Mouse (Mus musculus) stomach, embryonic 15.5 days (tissue): ENCODE data around the gene Itpripl1. TPM values are rescaled to one million over a fixed set of nuclear protein-coding genes. Genes with fewer than 3 reads are reported as not detected.

Experiments used
- polyA plus RNA-seq: library from polyadenylated mRNA; unstranded; fragments of >200 nt; fragmentation: Nextera tagmentation; extraction: Ambion mirVana; gene quantifications from 2 replicates; pipeline ENCODE4 v1.2.1, GENCODE M21; 2015

The Itpripl1 gene
- polyA plus RNA-seq, 1 experiment from 2014 or later = 29.9 TPM

Other genes with a start within 250 kb of the Itpripl1 start
- 48.3 and 48.4 TPM in 2 replicates for gene Sppl2a, start 210.2 kb downstream of the Itpripl1 start, polyA plus RNA-seq
- 9.6 and 9.9 TPM in 2 replicates for gene Ap4e1, start 134.7 kb downstream of the Itpripl1 start, polyA plus RNA-seq
- gene Blvra, start 72.8 kb downstream of the Itpripl1 start, polyA plus RNA-seq = 52.6 and 53.9 TPM in 2 replicates
- gene Ncaph, start 9.5 kb downstream of the Itpripl1 start, polyA plus RNA-seq = 73.9 and 78.8 TPM in 2 replicates
- 1.9 and 2.0 TPM in 2 replicates for gene 1810024B03Rik, start 64.8 kb upstream of the Itpripl1 start, polyA plus RNA-seq
- 40.3 and 47.1 TPM in 2 replicates for gene Snrnp200, start 64.9 kb upstream of the Itpripl1 start, polyA plus RNA-seq
- 52.3 and 61.7 TPM in 2 replicates for gene Ciao1, start 104.4 kb upstream of the Itpripl1 start, polyA plus RNA-seq
- gene Tmem127, start 104.5 kb upstream of the Itpripl1 start, polyA plus RNA-seq = 29.2 and 29.4 TPM in 2 replicates
- gene Stard7, start 126.8 kb upstream of the Itpripl1 start, polyA plus RNA-seq = 73.7 and 81.4 TPM in 2 replicates
- gene Dusp2, start 192.7 kb upstream of the Itpripl1 start, polyA plus RNA-seq = 4.5 and 6.4 TPM in 2 replicates
- not detected in 2 replicates for gene Astl, start 195.2 kb upstream of the Itpripl1 start, polyA plus RNA-seq
- 2.6 and 3.2 TPM in 2 replicates for gene Adra2b, start 219.8 kb upstream of the Itpripl1 start, polyA plus RNA-seq